Mouse (Mus musculus): ENCODE results near the gene Slc6a16. TPM values are rescaled to one million over a fixed set of nuclear protein-coding genes. Genes with fewer than 3 reads are reported as not detected.

Slc6a16 gene
- not detected in 2 replicates for polyA plus RNA-seq (2014; fragmentation: Nextera tagmentation; extraction: Ambion mirVana)

GRCm38 (mm10) chr7:45240633-45241388 lies at the start of gene Slc6a16:
TSS of gene Slc6a16 (plus strand) at chr7:45241085.
- no peaks in the 10 kb centered on the region for H3K9me3 ChIP-seq (ENCODE audit: low read depth, low read length)
- 0 out of 2 replicates have a peak, but pooled peaks have one; percentile 6 for TF ChIP-seq CTCF (IDR thresholded peaks at IDR 0.05; ENCODE audit: low read depth)
- H3K36me3 ChIP-seq (ENCODE audit: insufficient read depth), result no peaks in the 10 kb centered on the region
- no peaks in the 10 kb centered on the region for H3K27me3 ChIP-seq (ENCODE audit: insufficient read depth, low read length)
- WGBS, result 14% methylated on average over 53 of the region's 53 CpGs
- H3K9ac ChIP-seq, result peak within 1 kb of the TSS; percentile 38
- no peak within 1 kb of the TSS for H3K27ac ChIP-seq (ENCODE audit: low read depth)
- H3K4me3 ChIP-seq (ENCODE audit: low read depth, low read length), result peak within 1 kb of the TSS; percentile 20
- DNase-seq (peak; percentile 60), ATAC-seq (ENCODE audit: insufficient read depth) (peak; percentile 41; the same call in 1 of the 2 replicates)
- H3K4me2 ChIP-seq, result peak within 1 kb of the TSS; percentile 56
- peaks cover 4% of the 10 kb centered on the region; the same call in 1 of the 2 replicates for H3K4me1 ChIP-seq (ENCODE audit: insufficient read depth)

GRCm38 (mm10) chr7:45191161-45191560 lies 49.7 kb upstream of the Slc6a16 start:
- Histone ChIP-seq H3K9me3 (ENCODE audit: low read depth, low read length) (no peaks in the 10 kb centered on the region), H3K4me2 (no peak overlapping the region), H3K27me3 (ENCODE audit: insufficient read depth, low read length) (peaks cover 20% of the 10 kb centered on the region), H3K4me3 (ENCODE audit: low read depth, low read length) (no peak overlapping the region), H3K9ac (no peak overlapping the region), H3K27ac (ENCODE audit: low read depth) (no peak overlapping the region), H3K4me1 (ENCODE audit: insufficient read depth) (no peaks in the 10 kb centered on the region), H3K36me3 (ENCODE audit: insufficient read depth) (no peaks in the 10 kb centered on the region)
- no peak for TF ChIP-seq CTCF (IDR thresholded peaks at IDR 0.05; ENCODE audit: low read depth)
- DNase-seq, result no peak
- 49% methylated on average over 2 of the region's 2 CpGs for WGBS
- no peak for ATAC-seq (ENCODE audit: insufficient read depth)

GRCm38 (mm10) chr7:45191803-45192363 lies 49.0 kb upstream of the Slc6a16 start:
- Histone ChIP-seq H3K4me1 (ENCODE audit: insufficient read depth) (no peaks in the 10 kb centered on the region), H3K9me3 (ENCODE audit: low read depth, low read length) (no peaks in the 10 kb centered on the region), H3K27ac (ENCODE audit: low read depth) (no peak overlapping the region), H3K36me3 (ENCODE audit: insufficient read depth) (no peaks in the 10 kb centered on the region), H3K27me3 (ENCODE audit: insufficient read depth, low read length) (peaks cover 13% of the 10 kb centered on the region; the same call in 1 of the 2 replicates), H3K4me3 (ENCODE audit: low read depth, low read length) (no peak overlapping the region), H3K9ac (no peak overlapping the region), H3K4me2 (no peak overlapping the region)
- no peak for TF ChIP-seq CTCF (IDR thresholded peaks at IDR 0.05; ENCODE audit: low read depth)
- DNase-seq (peak; percentile 49), ATAC-seq (ENCODE audit: insufficient read depth) (peak; percentile 39; the same call in 1 of the 2 replicates)
- WGBS, result 5% methylated on average over 8 of the region's 8 CpGs

- H3K9ac ChIP-seq, result no peak overlapping the region
- DNase-seq, result no peak
- no peak for TF ChIP-seq CTCF (IDR thresholded peaks at IDR 0.05; ENCODE audit: low read depth)
- no peaks in the 10 kb centered on the region for H3K4me1 ChIP-seq (ENCODE audit: insufficient read depth)
- no peak overlapping the region for H3K4me3 ChIP-seq (ENCODE audit: low read depth, low read length)
- no peak for ATAC-seq (ENCODE audit: insufficient read depth)
- H3K36me3 ChIP-seq (ENCODE audit: insufficient read depth), result no peaks in the 10 kb centered on the region
- 78% methylated on average over 7 of the region's 7 CpGs for WGBS
- no peaks in the 10 kb centered on the region for H3K9me3 ChIP-seq (ENCODE audit: low read depth, low read length)
- H3K27ac ChIP-seq (ENCODE audit: low read depth), result no peak overlapping the region
- peaks cover 9% of the 10 kb centered on the region; the same call in 1 of the 2 replicates for H3K27me3 ChIP-seq (ENCODE audit: insufficient read depth, low read length)
- H3K4me2 ChIP-seq, result no peak overlapping the region
These were observed 48.1 kb upstream of the Slc6a16 start for GRCm38 (mm10) chr7:45192585-45193310.

- H3K27ac ChIP-seq (ENCODE audit: low read depth), result no peak overlapping the region
- H3K9me3 ChIP-seq (ENCODE audit: low read depth, low read length), result no peaks in the 10 kb centered on the region
- no peak overlapping the region for H3K4me3 ChIP-seq (ENCODE audit: low read depth, low read length)
- no peaks in the 10 kb centered on the region for H3K36me3 ChIP-seq (ENCODE audit: insufficient read depth)
- 59% methylated on average over 5 of the region's 5 CpGs for WGBS
- no peak overlapping the region for H3K9ac ChIP-seq
- no peak overlapping the region for H3K4me2 ChIP-seq
- H3K27me3 ChIP-seq (ENCODE audit: insufficient read depth, low read length), result peaks cover 9% of the 10 kb centered on the region; the same call in 1 of the 2 replicates
- 0 out of 2 replicates have a peak, but pooled peaks have one; percentile 15 for TF ChIP-seq CTCF (IDR thresholded peaks at IDR 0.05; ENCODE audit: low read depth)
- DNase-seq, result no peak
- no peak for ATAC-seq (ENCODE audit: insufficient read depth)
- H3K4me1 ChIP-seq (ENCODE audit: insufficient read depth), result no peaks in the 10 kb centered on the region
These were observed 47.5 kb upstream of the Slc6a16 start for GRCm38 (mm10) chr7:45193406-45193805.

GRCm38 (mm10) chr7:45193871-45194785 lies 46.8 kb upstream of the Slc6a16 start:
- no peaks in the 10 kb centered on the region for H3K9me3 ChIP-seq (ENCODE audit: low read depth, low read length)
- no peak for ATAC-seq (ENCODE audit: insufficient read depth)
- H3K4me3 ChIP-seq (ENCODE audit: low read depth, low read length), result no peak overlapping the region
- H3K27me3 ChIP-seq (ENCODE audit: insufficient read depth, low read length), result 0 out of 2 replicates have a peak, but pooled peaks cover 4% of the 10 kb centered on the region
- TF ChIP-seq CTCF (IDR thresholded peaks at IDR 0.05; ENCODE audit: low read depth), result no peak
- no peaks in the 10 kb centered on the region for H3K36me3 ChIP-seq (ENCODE audit: insufficient read depth)
- DNase-seq, result no peak
- no peak overlapping the region for H3K27ac ChIP-seq (ENCODE audit: low read depth)
- WGBS, result 70% methylated on average over 17 of the region's 17 CpGs
- no peak overlapping the region for H3K4me2 ChIP-seq
- H3K9ac ChIP-seq, result no peak overlapping the region
- H3K4me1 ChIP-seq (ENCODE audit: insufficient read depth), result no peaks in the 10 kb centered on the region
